Mouse (Mus musculus): Measurements from ENCODE around the gene Mad2l1bp. TPM values are rescaled to one million over a fixed set of nuclear protein-coding genes. Genes with fewer than 3 reads are reported as not detected.

Mad2l1bp gene
- polyA plus RNA-seq, 1 experiment = 26.8 TPM

- Histone ChIP-seq H3K4me3 (no peak overlapping the region), H3K27me3 (ENCODE audit: control insufficient read depth, insufficient read depth, insufficient read length) (no peaks in the 10 kb centered on the region), H3K36me3 (ENCODE audit: control insufficient read depth, insufficient read depth) (peaks cover 73% of the 10 kb centered on the region), H3ac (ENCODE audit: control insufficient read depth, insufficient read length) (no peak overlapping the region), H3K4me2 (ENCODE audit: low read depth) (no peak overlapping the region), H3K79me2 (ENCODE audit: control insufficient read depth, insufficient read depth) (peaks cover 26% of the 10 kb centered on the region)
- TF ChIP-seq REST (IDR thresholded peaks at IDR 0.05; ENCODE audit: insufficient read depth, insufficient read length) = no peak
- peak in 2 of 3 experiments; percentile 53 to 64 for TF ChIP-seq MYOG (IDR thresholded peaks at IDR 0.05; ENCODE audit: control insufficient read depth in 1 of 3, insufficient read depth in 1 of 3, insufficient read length in 2 of 3, low read depth in 2 of 3)
- TF ChIP-seq TCF3 (IDR thresholded peaks at IDR 0.05; ENCODE audit: insufficient read length, low read depth) = no peak
- no peak for TF ChIP-seq USF1 (IDR thresholded peaks at IDR 0.05; ENCODE audit: low read depth)
- peak; percentile 91 for TF ChIP-seq POLR2AphosphoS2 (IDR thresholded peaks at IDR 0.05; ENCODE audit: insufficient read length, low read depth)
- peak; percentile 57 for TF ChIP-seq POLR2A (IDR thresholded peaks at IDR 0.05; ENCODE audit: insufficient read length, low read depth)
- peak in 2 of 3 experiments; percentile 55 to 67 for TF ChIP-seq MYOD1 (IDR thresholded peaks at IDR 0.05; ENCODE audit: control insufficient read depth in 1 of 3, insufficient read length in 2 of 3, low read depth in 2 of 3)
Observed at GRCm38 (mm10) chr17:46167014-46167413, 13.7 kb upstream of the Mad2l1bp start.

- peaks cover 72% of the 10 kb centered on the region for H3K36me3 ChIP-seq (ENCODE audit: control insufficient read depth, insufficient read depth)
- no peaks in the 10 kb centered on the region for H3K27me3 ChIP-seq (ENCODE audit: control insufficient read depth, insufficient read depth, insufficient read length)
- TF ChIP-seq CEBPB (IDR thresholded peaks at IDR 0.05; ENCODE audit: insufficient read depth, poor library complexity, severe bottlenecking) = no peak
- no peak for TF ChIP-seq TCF3 (IDR thresholded peaks at IDR 0.05; ENCODE audit: insufficient read length, low read depth)
- TF ChIP-seq SRF (IDR thresholded peaks at IDR 0.05; ENCODE audit: control insufficient read depth, insufficient read length, low read depth) = no peak
- TF ChIP-seq E2F4 (IDR thresholded peaks at IDR 0.05; ENCODE audit: insufficient read depth) = no peak
- TF ChIP-seq MYOG (IDR thresholded peaks at IDR 0.05; ENCODE audit: control insufficient read depth in 1 of 3, insufficient read depth in 1 of 3, insufficient read length in 2 of 3, low read depth in 2 of 3) = no peak
- no peak for TF ChIP-seq REST (IDR thresholded peaks at IDR 0.05; ENCODE audit: insufficient read depth, insufficient read length)
- no peak for TF ChIP-seq TCF12 (IDR thresholded peaks at IDR 0.05; ENCODE audit: insufficient read depth, poor library complexity, severe bottlenecking)
- no peak for TF ChIP-seq POLR2A (IDR thresholded peaks at IDR 0.05; ENCODE audit: insufficient read length, low read depth)
- no peak for TF ChIP-seq MYOD1 (IDR thresholded peaks at IDR 0.05; ENCODE audit: control insufficient read depth in 1 of 3, insufficient read length in 2 of 3, low read depth in 2 of 3)
- no peak for TF ChIP-seq POLR2AphosphoS2 (IDR thresholded peaks at IDR 0.05; ENCODE audit: insufficient read length, low read depth)
- no peak for TF ChIP-seq USF1 (IDR thresholded peaks at IDR 0.05; ENCODE audit: low read depth)
- no peak for TF ChIP-seq MAX (IDR thresholded peaks at IDR 0.05; ENCODE audit: low read depth)
- no peak overlapping the region for H3K4me3 ChIP-seq
- H3ac ChIP-seq (ENCODE audit: control insufficient read depth, insufficient read length) = no peak overlapping the region
- H3K4me2 ChIP-seq (ENCODE audit: low read depth) = no peak overlapping the region
- peaks cover 34% of the 10 kb centered on the region for H3K79me2 ChIP-seq (ENCODE audit: control insufficient read depth, insufficient read depth)
Observed at GRCm38 (mm10) chr17:46166270-46166669, 12.9 kb upstream of the Mad2l1bp start.

GRCm38 (mm10) chr17:46165460-46165859, 12.1 kb upstream of the Mad2l1bp start:
- H3K36me3 ChIP-seq (ENCODE audit: control insufficient read depth, insufficient read depth) = peaks cover 65% of the 10 kb centered on the region
- H3K4me2 ChIP-seq (ENCODE audit: low read depth) = no peak overlapping the region
- H3K79me2 ChIP-seq (ENCODE audit: control insufficient read depth, insufficient read depth) = peaks cover 38% of the 10 kb centered on the region
- TF ChIP-seq CEBPB (IDR thresholded peaks at IDR 0.05; ENCODE audit: insufficient read depth, poor library complexity, severe bottlenecking) (no peak), TCF12 (IDR thresholded peaks at IDR 0.05; ENCODE audit: insufficient read depth, poor library complexity, severe bottlenecking) (no peak), POLR2AphosphoS2 (IDR thresholded peaks at IDR 0.05; ENCODE audit: insufficient read length, low read depth) (peak; percentile 50), POLR2A (IDR thresholded peaks at IDR 0.05; ENCODE audit: insufficient read length, low read depth) (no peak), USF1 (IDR thresholded peaks at IDR 0.05; ENCODE audit: low read depth) (no peak), SRF (IDR thresholded peaks at IDR 0.05; ENCODE audit: control insufficient read depth, insufficient read length, low read depth) (no peak)
- no peak overlapping the region for H3ac ChIP-seq (ENCODE audit: control insufficient read depth, insufficient read length)
- no peak overlapping the region for H3K4me3 ChIP-seq
- H3K27me3 ChIP-seq (ENCODE audit: control insufficient read depth, insufficient read depth, insufficient read length) = no peaks in the 10 kb centered on the region

GRCm38 (mm10) chr17:46164791-46165190, 11.4 kb upstream of the Mad2l1bp start:
- H3K4me2 ChIP-seq (ENCODE audit: low read depth) = no peak overlapping the region
- no peak overlapping the region for H3ac ChIP-seq (ENCODE audit: control insufficient read depth, insufficient read length)
- H3K36me3 ChIP-seq (ENCODE audit: control insufficient read depth, insufficient read depth) = peaks cover 58% of the 10 kb centered on the region

GRCm38 (mm10) chr17:46164301-46164700, 10.9 kb upstream of the Mad2l1bp start:
- H3K4me2 ChIP-seq (ENCODE audit: low read depth) = peak overlapping the region; percentile 79
- H3K36me3 ChIP-seq (ENCODE audit: control insufficient read depth, insufficient read depth) = peaks cover 53% of the 10 kb centered on the region
- no peaks in the 10 kb centered on the region for H3K27me3 ChIP-seq (ENCODE audit: control insufficient read depth, insufficient read depth, insufficient read length)
- H3ac ChIP-seq (ENCODE audit: control insufficient read depth, insufficient read length) = no peak overlapping the region
- H3K4me3 ChIP-seq = peak overlapping the region; percentile 94
- peaks cover 38% of the 10 kb centered on the region for H3K79me2 ChIP-seq (ENCODE audit: control insufficient read depth, insufficient read depth)
- TF ChIP-seq REST (IDR thresholded peaks at IDR 0.05; ENCODE audit: insufficient read depth, insufficient read length) (no peak), CEBPB (IDR thresholded peaks at IDR 0.05; ENCODE audit: insufficient read depth, poor library complexity, severe bottlenecking) (no peak), MYOD1 (IDR thresholded peaks at IDR 0.05; ENCODE audit: control insufficient read depth in 1 of 3, insufficient read length in 2 of 3, low read depth in 2 of 3) (no peak), TCF12 (IDR thresholded peaks at IDR 0.05; ENCODE audit: insufficient read depth, poor library complexity, severe bottlenecking) (no peak), E2F4 (IDR thresholded peaks at IDR 0.05; ENCODE audit: insufficient read depth) (no peak), POLR2AphosphoS2 (IDR thresholded peaks at IDR 0.05; ENCODE audit: insufficient read length, low read depth) (no peak), USF1 (IDR thresholded peaks at IDR 0.05; ENCODE audit: low read depth) (no peak), SRF (IDR thresholded peaks at IDR 0.05; ENCODE audit: control insufficient read depth, insufficient read length, low read depth) (no peak), TCF3 (IDR thresholded peaks at IDR 0.05; ENCODE audit: insufficient read length, low read depth) (no peak), MYOG (IDR thresholded peaks at IDR 0.05; ENCODE audit: control insufficient read depth in 1 of 3, insufficient read depth in 1 of 3, insufficient read length in 2 of 3, low read depth in 2 of 3) (no peak), POLR2A (IDR thresholded peaks at IDR 0.05; ENCODE audit: insufficient read length, low read depth) (no peak), MAX (IDR thresholded peaks at IDR 0.05; ENCODE audit: low read depth) (no peak)

More at GRCm38 (mm10) chr17:46164791-46165190, 11.4 kb upstream of the Mad2l1bp start:
- Histone ChIP-seq H3K79me2 (ENCODE audit: control insufficient read depth, insufficient read depth) (peaks cover 38% of the 10 kb centered on the region), H3K27me3 (ENCODE audit: control insufficient read depth, insufficient read depth, insufficient read length) (no peaks in the 10 kb centered on the region), H3K4me3 (no peak overlapping the region)
- no peak for TF ChIP-seq MYOD1 (IDR thresholded peaks at IDR 0.05; ENCODE audit: control insufficient read depth in 1 of 3, insufficient read length in 2 of 3, low read depth in 2 of 3)
